Mouse (Mus musculus) stomach, postnatal 0 days (tissue): ENCODE measurements at regions not wholly inside any gene's neighbourhood (a gene's known extent, or its start where the extent isn't known, plus 50 kb on each side); places are given as distances from the start of the nearest gene placed in this dataset.

ENCODE experiments used
- ATAC-seq: fragments of 200-750 bp; cut with Nextera tagmentation; 2 replicates; pipeline ENCODE4 v1.8.0; 2017; ENCODE audit not compliant: low FRiP score, low TSS enrichment
- DNase-seq: peaks from one replicate; pipeline ENCODE4 v3.0.0-alpha.2; 2016; ENCODE audit warnings: low spot score
- H3K27ac ChIP-seq: fragments of 300-500 bp; sonication (generic); replicated peaks from 2 replicates; pipeline ENCODE4 v1.5.1; 2014; ENCODE audit warnings: mild to moderate bottlenecking, control low read depth
- H3K27me3 ChIP-seq: fragments of 300-500 bp; sonication (generic); 2 replicates; pipeline ENCODE4 v1.6.1; 2014; ENCODE audit warnings: low read length; ENCODE audit not compliant: control insufficient read depth, insufficient read depth
- H3K36me3 ChIP-seq: fragments of 300-500 bp; sonication (generic); 2 replicates; pipeline ENCODE4 v1.6.1; 2014; ENCODE audit warnings: low read length, mixed read lengths; ENCODE audit not compliant: control insufficient read depth, insufficient read depth
- H3K4me1 ChIP-seq: fragments of 300-500 bp; sonication (generic); replicated peaks from 2 replicates; pipeline ENCODE4 v1.6.1; 2014; ENCODE audit warnings: antibody characterized with exemption; ENCODE audit not compliant: control insufficient read depth, insufficient read depth
- H3K4me2 ChIP-seq: fragments of 300-500 bp; sonication (generic); replicated peaks from 2 replicates; pipeline ENCODE4 v1.6.1; 2014; ENCODE audit warnings: low read depth, mild to moderate bottlenecking, control low read depth, moderate library complexity
- H3K4me3 ChIP-seq: fragments of 300-500 bp; sonication (generic); 2 replicates; pipeline ENCODE4 v1.5.1; 2014; ENCODE audit warnings: low read depth, low read length, control low read depth
- H3K9ac ChIP-seq: fragments of 300-500 bp; sonication (generic); 2 replicates; pipeline ENCODE4 v1.6.1; 2014; ENCODE audit warnings: mild to moderate bottlenecking, low read length, control low read depth, mixed read lengths
- H3K9me3 ChIP-seq: fragments of 300-500 bp; sonication (generic); 2 replicates; pipeline ENCODE4 v1.6.1; 2016; ENCODE audit warnings: low read length; ENCODE audit not compliant: control insufficient read depth
- CTCF ChIP-seq: IDR thresholded peaks from 2 replicates; pipeline ENCODE4 v1.5.1; 2016; ENCODE audit warnings: antibody characterized with exemption, low read depth, mild to moderate bottlenecking, moderate library complexity
- EP300 ChIP-seq: optimal IDR thresholded peaks from 2 replicates; pipeline ENCODE3; 2016; ENCODE audit warnings: antibody characterized with exemption
- WGBS: fragments of 180-500 bp; shearing (Covaris S2); extraction: QIAGEN DNeasy Blood & Tissue Kit; methylation state at CpG from one replicate; pipeline ENCODE4 v1.1.7; 2014; 5-methylcytosine and 5-hydroxymethylcytosine counted together

DNA sequence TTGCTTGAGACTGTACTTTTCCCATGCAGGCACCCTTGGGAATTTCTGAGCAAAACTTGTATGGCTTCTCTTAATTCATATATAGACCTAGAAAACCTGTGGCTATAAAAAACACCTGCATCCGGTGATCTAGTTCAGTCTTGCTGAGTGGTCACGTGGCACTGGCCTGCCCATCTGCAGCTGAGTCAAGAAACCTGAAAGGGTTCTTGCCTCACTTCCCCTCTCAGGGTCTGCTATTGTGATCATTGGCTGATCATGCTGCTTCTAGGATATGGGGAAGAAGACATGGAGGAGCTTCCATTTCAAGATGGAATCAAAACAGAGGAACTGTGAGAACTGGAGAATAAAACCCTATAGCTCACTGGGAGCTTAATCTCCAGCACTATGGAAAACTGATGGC, 69.1 kb upstream of the Cxadr start:
- ATAC-seq (no peak), DNase-seq (no peak)
- TF ChIP-seq CTCF (no peak), EP300 (no peak)
- H3K4me1 ChIP-seq: no peaks in the 10 kb centered on the region
- no peaks in the 10 kb centered on the region for H3K36me3 ChIP-seq
- WGBS: 77% methylated on average over 2 of the region's 2 CpGs
- no peak overlapping the region for H3K9ac ChIP-seq
- no peak overlapping the region for H3K27ac ChIP-seq
- H3K9me3 ChIP-seq: no peaks in the 10 kb centered on the region
- H3K4me2 ChIP-seq: no peak overlapping the region
- H3K4me3 ChIP-seq: no peak overlapping the region
- H3K27me3 ChIP-seq: no peaks in the 10 kb centered on the region

DNA sequence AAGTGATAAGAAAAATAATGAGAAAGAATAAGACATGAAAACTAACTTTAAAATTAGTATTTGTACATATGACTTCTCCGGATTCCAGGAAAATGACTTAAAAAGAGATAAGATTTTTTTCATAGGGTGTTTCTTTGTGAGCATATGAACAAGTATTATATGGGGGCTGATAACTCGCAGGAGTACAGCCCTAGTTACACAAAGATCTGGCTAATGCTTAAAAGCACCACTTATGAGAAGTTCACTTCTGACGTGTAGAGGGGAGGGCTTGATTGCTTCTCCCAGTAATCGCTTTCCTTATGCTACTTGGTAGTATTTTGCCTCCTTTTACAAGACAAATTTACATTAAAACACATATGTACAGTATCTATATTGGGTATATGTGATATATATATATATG, 72.3 kb upstream of the Cxadr start:
- Histone ChIP-seq H3K36me3 (no peaks in the 10 kb centered on the region), H3K9ac (no peak overlapping the region), H3K4me1 (no peaks in the 10 kb centered on the region), H3K27me3 (no peaks in the 10 kb centered on the region), H3K9me3 (no peaks in the 10 kb centered on the region), H3K4me3 (no peak overlapping the region), H3K27ac (no peak overlapping the region), H3K4me2 (no peak overlapping the region)
- DNase-seq: no peak
- WGBS: 62% methylated on average over 4 of the region's 4 CpGs
- no peak for TF ChIP-seq CTCF
- no peak for TF ChIP-seq EP300
- ATAC-seq: peak; percentile 77; the same call in 1 of the 2 replicates

DNA sequence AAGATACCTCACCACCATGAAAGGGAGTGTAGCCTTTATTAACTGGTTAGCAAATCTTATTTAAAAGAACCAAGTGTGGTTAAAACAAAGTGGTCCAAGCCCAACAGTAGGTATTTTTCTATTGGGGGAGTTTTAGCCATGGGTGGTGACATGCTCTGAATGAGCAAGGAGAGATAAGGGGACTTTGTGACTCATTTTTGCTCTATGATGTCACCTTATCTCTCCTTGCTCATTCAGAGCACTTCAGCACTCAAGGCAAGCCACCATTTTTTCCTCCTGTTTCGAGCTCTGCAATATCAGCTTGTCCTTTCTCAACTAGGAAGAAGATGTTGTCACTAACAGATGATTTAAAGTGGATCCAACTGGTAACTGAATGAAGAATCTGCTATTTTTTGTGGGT, 78.9 kb upstream of the Cxadr start:
- WGBS: 71% methylated on average over 1 of the region's 1 CpGs

DNA sequence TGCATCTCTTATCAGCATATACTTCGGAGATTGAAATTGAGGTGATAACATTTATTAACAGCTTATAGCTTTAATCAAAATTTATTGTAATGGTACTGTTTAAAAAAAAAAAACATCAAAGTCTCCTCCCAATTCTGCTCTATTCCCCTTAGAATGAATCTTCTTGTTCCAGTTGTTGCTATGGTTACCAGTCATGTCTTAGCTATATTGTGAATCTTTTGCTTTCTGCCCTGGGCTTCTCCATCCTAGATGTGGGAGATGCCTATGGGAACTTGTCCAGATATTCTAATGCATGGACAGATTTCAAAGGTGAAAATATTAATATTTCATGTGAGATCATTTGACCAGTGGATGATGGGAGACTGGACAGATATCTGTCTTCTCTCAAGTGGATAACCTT, 79.5 kb upstream of the Cxadr start:
- Histone ChIP-seq H3K9me3 (no peaks in the 10 kb centered on the region), H3K4me3 (no peak overlapping the region), H3K4me1 (no peaks in the 10 kb centered on the region), H3K9ac (no peak overlapping the region), H3K27ac (no peak overlapping the region), H3K27me3 (no peaks in the 10 kb centered on the region), H3K36me3 (no peaks in the 10 kb centered on the region), H3K4me2 (no peak overlapping the region)
- ATAC-seq (no peak), DNase-seq (no peak)
- TF ChIP-seq EP300: no peak
- no peak for TF ChIP-seq CTCF
- 85% methylated on average over 1 of the region's 1 CpGs for WGBS

More for the DNA sequence above, 78.9 kb upstream of the Cxadr start:
- Histone ChIP-seq H3K4me2 (no peak overlapping the region), H3K9ac (no peak overlapping the region), H3K4me1 (no peaks in the 10 kb centered on the region), H3K27me3 (no peaks in the 10 kb centered on the region), H3K36me3 (no peaks in the 10 kb centered on the region), H3K4me3 (no peak overlapping the region), H3K9me3 (no peaks in the 10 kb centered on the region), H3K27ac (no peak overlapping the region)
- TF ChIP-seq EP300: no peak
- TF ChIP-seq CTCF: no peak
- ATAC-seq (no peak), DNase-seq (no peak)

DNA sequence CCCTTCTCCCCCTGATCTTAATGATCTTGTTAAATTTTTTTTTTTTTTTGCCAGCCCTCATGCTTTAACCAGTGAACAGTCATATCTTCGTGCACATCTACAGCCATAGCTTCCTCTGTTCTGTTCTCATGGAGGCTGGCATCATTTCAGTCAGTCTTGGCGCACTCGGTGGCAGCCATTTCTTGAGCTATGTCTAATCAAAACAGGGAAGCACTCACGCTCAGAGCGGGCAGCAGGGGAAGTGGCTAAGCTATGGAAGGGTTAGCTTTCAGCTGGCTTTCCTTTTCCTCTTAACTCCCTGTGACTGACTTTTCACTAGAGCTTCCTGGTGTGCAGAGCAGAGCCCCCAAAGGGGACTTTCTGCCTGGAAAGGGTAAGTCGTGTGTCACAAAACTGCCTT, 83.7 kb upstream of the Cxadr start:
- Histone ChIP-seq H3K27ac (peak overlapping the region; percentile 53; the same call in 1 of the 2 replicates), H3K9ac (no peak overlapping the region), H3K4me1 (no peaks in the 10 kb centered on the region), H3K27me3 (no peaks in the 10 kb centered on the region), H3K4me2 (0 out of 2 replicates have a peak overlapping the region, but pooled peaks have one; percentile 3), H3K9me3 (no peaks in the 10 kb centered on the region), H3K4me3 (no peak overlapping the region), H3K36me3 (no peaks in the 10 kb centered on the region)
- 40% methylated on average over 6 of the region's 6 CpGs for WGBS
- TF ChIP-seq CTCF (no peak), EP300 (no peak)
- peak; percentile 52; the same call in 1 of the 2 replicates for ATAC-seq
- DNase-seq: peak; percentile 37

DNA sequence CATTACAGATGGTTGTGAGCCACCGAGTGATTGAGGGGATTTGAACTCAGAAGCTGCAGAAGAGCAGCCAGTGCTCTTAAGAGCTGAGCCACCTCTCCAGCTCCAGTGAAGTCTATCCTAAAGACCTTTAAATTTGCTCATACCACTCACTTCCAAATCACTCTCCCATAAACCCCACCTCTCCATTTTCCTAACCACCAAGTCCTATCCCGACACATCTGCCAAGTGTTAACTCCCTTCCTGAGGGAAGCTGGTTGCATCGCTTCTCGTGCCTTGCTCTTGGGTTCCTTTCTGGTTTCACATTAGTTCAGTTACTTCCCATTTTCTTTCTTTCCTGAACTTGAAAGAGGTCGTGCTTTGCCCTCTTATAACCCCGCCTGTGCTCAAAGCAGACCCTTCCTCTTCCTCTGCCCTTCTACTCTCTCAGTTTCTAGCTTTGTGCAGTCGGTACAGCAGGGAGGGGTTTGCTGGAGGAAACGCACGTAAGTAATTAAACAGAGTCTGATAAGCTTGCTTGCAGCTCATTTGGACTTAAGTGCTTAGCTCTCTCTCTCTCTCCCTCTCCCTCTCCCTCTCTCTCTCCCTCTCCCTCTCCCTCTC, 84.4 kb upstream of the Cxadr start:
- ATAC-seq: peak; percentile 86
- Histone ChIP-seq H3K36me3 (no peaks in the 10 kb centered on the region), H3K27ac (0 out of 2 replicates have a peak overlapping the region, but pooled peaks have one; percentile 45), H3K9ac (no peak overlapping the region), H3K9me3 (no peaks in the 10 kb centered on the region), H3K4me3 (peak overlapping the region; percentile 18; the same call in 1 of the 2 replicates), H3K4me2 (peak overlapping the region; percentile 27; the same call in 1 of the 2 replicates), H3K27me3 (no peaks in the 10 kb centered on the region), H3K4me1 (no peaks in the 10 kb centered on the region)
- 32% methylated on average over 9 of the region's 9 CpGs for WGBS
- peak; percentile 48 for DNase-seq
- TF ChIP-seq EP300 (no peak), CTCF (no peak)
